Mouse (Mus musculus): ENCODE results near the gene Ankmy1.
A peak's percentile ranks its signal among the peaks of the same experiment; 100 is the strongest.

Gene Ankmy1

DNA sequence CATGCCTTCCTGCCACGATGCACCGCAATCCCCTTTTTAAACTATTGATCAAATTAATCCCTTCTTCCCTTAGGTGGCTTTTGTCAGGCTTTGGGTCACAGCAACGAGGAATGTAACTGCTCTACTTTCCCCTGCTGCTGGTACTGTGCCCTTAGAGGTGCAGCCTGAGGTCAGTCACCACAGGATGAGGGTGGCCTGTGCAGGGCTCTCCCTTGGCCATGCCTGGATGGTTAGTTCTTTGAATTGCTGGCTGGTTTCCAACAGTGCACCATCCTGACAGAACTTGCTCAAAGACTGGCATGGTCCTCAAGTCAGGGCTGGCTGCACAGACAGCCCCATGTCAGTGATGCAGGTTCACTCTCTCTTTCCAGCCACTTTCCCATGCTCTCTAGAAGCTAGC is 28.7 kb downstream of the Ankmy1 start:
- DNase-seq (ENCODE audit: low spot score in 2 of 2), result no peak

DNA sequence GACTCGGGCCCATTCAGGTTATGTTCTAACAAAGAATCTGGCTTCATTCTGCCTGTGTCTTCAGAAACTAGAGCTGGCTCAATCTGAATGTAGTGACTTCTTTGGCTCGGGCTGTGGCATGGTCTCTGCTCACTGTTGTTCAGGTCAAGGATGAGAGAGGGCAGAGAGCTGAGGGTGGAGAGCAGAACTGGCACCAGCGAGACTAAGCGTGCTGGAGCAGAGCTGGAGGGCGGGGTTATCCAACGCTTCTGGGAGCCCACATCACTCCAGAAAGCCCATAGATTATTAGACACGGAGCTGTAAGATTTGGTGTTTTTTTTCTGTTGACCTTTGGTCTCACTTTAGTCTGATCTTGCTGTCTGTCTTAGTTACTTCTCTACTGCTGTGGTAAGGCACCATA is 30.0 kb downstream of the Ankmy1 start:
- DNase-seq (ENCODE audit: low spot score in 2 of 2), result no peak

DNA sequence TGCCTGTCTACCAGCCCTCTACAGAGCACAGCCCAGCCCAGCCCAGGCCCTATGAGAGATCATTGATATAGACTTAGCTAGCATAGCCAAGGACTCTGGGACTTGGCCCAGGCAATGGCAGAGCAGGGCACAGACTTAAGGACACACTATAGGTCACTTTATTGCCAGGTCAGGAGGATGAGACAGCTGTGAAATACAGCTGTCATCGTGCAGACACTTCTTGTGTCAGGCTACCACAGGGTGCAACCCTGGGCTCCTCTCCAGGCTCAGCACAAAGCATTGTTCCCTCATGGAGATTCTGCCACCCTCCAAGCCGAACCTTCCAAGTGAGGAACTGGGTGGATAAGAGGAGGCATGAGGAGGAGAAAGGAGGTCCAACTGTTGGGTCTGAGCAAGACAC is 32.7 kb downstream of the Ankmy1 start:
- no peak for DNase-seq (ENCODE audit: low spot score in 2 of 2)

DNA sequence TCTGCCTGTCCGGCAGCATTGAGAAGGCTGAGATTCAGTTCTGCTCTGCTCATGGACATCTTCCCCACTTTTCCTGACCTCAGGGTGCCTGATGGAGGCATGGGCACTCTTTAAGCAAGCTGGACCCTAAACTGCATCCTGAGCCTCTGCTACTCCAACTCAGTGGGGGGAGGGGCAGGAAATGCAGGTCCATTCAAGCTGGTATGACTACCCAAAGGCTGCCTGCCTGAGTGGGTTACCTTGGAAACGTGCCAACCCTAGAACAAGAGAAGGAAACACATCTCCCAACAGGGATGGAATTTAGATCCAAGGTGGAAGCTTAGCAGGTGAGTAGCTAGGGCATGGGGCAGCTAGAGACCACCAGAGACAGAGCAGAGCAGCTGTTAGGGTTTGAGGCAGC is 36.5 kb downstream of the Ankmy1 start:
- DNase-seq (ENCODE audit: low spot score in 2 of 2), result no peak

DNA sequence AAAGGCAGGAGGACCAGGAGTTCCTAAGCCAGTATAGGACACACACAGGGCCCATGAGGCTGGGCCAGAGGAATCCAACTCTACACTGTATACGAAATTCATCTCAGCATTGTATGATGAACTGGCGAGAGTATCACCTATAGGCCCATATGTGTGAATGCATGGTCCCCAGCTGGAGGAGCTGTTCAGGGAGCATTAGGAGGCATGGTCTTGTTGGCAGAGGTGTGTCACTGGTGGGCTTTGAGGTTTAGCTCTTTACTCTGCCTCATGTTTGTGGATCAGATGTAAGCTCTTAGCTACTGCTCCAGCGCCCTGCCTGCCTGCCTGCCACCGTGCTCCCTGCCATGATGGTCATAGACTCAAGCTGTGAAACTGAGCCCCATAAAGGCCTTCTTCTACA is 39.4 kb downstream of the Ankmy1 start:
- DNase-seq (ENCODE audit: low spot score in 2 of 2), result no peak

DNA sequence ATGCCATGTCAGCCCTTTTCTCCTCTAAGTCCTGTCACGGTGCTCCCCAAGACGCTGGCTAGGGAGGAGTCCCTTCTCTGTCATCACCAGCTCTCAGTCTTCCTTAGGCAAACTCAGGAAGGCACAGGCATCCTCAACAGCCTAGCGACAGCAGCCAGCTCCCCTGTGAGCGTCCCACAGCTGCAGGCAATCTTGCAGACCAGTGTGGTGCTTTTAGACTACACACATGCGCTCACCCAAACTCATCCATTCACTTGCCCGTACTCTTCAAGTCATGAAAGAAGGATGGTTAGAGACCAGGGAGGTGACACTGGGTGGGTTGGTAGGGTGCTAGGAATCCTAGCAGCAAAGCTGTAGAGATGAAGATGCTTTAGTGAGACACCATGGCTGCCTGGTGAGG is 41.2 kb downstream of the Ankmy1 start:
- DNase-seq (ENCODE audit: low spot score in 2 of 2), result peak in 1 of 2 experiments; percentile 23

DNA sequence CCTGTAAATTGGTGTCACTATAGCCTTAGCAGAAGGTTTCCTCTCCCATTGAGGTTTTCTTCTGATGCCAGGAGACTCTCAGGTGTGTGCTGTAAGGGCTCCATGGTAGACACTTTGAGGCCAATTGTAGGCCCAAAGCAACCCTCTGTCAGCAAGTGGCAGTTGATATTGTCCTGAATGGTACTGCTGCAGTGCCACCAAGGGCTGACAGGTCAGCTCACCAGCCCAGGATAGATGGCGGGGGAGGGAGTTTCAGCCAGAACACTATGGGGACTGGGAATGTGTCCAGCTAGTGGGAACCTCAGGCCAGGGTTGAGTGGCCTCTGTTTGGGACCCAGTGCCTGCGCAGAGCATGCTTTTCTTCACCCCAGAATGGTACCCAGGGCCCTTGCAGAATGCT is 50.3 kb downstream of the Ankmy1 start:
- DNase-seq (ENCODE audit: low spot score in 2 of 2), result no peak

DNA sequence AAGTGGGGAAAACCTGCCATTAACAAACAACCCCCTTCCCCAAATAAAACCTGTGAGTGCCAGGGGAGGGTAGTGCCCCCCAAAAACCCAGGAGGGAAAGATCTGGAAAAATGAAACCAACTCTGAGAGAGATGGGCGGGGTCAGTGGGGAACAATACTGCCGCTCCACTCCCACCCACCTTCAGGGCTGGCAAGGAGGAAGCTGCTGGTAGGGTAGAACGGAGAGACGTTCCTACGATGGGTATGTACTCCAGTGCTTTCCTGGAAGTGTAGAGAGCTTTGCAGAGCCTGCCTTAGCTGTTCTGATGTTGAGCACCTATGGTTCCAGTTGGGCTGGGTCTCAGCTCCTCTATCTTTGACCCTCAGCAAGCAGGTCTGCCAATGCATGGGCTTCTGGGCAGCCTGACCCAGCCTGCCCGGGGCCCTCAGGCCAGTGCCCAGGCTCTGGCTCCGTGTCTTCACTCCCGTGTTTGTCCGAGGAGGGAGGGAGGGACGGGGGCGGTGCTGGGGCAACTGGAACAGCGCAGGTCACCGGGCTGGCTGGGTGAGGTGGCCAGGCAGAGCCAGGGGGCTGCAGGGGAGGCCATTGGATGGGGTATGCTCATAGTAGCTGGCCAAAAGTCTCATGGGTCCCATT is 52.6 kb downstream of the Ankmy1 start:
- no peak for DNase-seq (ENCODE audit: low spot score in 2 of 2)

DNA sequence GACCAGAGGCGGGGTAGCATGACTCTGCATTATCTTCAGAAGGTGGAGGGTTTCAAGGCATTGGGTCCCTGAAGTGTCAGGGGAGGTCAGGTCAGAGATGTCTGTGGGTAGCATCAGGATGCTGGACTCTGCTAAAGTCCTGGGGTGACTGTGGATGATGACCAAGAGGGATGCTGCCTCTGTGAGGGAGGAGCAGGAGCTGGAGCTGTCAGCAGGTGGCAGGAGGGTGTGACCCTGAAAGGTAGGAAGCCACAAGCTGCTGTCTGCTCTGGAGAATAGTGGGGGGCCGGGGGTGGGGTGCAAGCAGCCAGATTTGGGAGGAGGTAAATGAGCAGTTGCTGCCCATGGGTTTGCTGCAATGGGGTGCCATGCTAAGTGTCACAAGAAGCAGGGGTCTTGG is 53.2 kb downstream of the Ankmy1 start:
- no peak for DNase-seq (ENCODE audit: low spot score in 2 of 2)

DNA sequence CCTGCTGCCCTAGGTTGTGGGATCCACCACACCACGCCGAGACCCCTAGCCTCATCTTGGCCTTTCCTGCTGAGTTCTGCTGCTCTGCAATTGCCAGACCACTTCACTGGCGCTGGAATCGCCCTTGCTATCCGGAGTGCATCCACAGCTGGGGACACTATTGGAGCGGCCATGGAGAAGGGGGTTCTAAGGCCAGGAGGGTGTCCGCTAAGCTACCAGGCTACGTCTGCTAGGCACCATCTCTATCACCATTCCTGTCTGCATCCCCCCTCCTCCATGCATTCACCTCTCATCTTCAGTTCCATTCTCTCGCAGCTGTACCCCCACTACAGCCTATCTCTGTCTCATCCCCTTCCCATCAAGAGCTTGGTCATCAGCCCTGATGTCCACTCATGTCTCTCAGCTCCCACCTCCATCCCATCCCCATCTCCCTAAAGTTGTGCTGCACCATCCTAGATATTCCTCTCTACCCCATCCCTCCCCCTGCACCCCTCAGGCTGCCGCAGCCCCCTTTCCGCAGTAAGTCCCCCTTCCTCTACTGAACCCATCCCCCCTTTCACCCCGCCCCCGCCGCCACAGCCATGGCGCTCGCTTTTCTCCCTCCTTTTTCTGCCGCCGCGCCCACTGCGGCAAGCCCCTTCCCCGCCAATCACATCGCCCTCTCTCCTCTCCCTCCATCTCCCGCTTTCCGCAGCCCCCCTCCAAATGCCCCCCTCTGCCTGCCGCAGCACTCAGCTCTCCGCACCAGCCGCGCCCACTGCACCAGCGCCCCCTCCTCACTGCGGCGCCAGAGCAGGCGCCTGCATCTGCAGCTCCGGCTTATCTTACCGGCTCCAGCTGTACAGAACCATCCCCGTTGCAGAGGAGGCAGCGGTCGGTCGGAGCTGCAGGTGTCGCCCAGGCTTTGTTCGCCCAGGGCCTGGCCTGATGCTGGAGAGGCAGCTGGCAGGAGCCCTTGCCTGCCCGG is 54.5 kb downstream of the Ankmy1 start:
- DNase-seq (ENCODE audit: low spot score in 2 of 2), result peak in 1 of 2 experiments; percentile 21

DNA sequence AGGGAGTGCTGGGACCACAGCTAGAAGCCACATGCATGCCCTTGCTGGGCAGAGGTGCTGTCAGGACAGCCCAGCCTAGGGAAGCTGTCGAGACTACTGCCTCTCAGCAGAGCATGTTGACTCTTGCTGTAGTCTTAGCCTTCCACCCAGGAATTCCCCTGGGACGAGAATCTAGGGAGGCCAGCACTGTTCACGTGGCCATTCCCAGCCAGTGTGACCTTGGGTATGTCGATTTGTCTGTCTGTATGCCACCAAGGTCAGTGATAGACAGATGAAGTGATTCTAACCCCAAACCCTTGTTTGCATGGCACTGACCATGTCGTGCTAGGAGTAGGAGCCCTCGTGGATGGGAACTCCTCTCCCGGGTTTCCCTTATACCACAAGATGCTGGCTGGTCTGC is 56.8 kb downstream of the Ankmy1 start:
- DNase-seq (ENCODE audit: low spot score in 2 of 2), result no peak

DNA sequence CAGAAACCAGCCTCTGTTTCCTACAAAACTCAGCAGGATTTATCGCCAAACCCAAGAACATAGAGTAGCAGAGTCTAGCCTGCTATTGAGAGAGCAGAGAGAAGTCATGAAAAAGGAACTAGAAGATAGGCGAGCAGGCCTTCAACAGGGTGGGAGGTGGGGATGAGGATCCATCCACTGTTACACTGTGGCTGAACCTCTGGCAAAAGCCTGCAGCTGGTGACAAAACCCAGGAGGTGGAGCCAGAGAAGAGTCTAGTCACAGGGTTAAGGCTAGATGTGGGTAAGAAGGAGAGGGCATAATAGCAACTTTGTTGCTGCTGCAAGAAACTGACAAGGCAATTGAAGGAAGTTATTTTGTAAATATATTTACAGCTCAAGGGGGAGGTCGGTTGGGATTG is 61.3 kb downstream of the Ankmy1 start:
- no peak for DNase-seq (ENCODE audit: low spot score in 2 of 2)

DNA sequence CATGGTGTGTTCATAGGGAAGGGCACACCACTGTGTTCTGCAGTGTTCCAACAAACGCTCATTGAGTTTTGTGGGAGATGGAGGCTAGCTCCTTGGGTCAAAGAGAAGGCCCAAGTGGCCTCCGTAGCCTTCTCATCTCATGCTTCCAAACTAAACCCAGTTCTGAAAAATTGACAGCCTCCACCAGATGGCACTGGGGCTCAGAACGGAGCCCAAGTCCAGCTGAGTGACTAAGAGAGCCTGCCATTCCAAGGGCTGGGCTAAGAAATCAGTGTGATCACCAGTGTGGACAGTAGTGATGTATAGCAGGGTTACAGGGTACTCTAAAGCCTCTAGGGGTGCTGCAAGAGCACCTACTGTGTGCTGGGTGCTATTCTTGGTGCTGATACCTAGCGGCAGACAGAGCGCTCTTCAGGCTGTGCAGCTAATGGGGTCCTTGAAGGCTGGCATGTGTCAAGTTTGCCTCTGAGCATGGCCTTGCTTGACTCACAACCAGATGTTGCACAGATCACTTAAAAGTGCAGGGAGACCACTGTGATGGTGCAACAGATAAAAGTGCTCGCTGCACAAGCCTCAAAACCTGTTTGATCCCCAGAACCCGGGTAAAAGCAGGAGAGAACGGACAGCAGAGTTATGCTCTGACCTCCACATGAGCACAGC is 62.3 kb downstream of the Ankmy1 start:
- DNase-seq (ENCODE audit: low spot score in 2 of 2), result peak in 1 of 2 experiments; percentile 36

DNA sequence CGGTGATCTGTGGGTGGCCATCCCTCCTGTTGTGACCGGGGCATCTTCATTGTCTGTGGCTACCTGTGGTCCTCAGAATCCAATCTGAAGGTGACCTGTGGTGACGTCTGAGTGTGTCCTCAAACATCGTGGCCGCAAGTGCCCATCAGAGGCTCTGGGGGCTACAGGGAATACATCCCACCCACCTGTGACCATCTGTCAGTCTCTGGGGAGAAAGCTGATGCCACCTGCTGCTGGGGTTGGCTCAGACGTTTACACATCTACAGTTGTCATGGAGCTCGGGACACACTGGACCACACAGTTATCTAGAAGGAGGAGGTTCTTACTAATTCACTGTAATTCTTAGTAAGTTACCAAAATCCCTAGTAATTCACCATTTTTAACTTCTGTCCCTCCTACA is 63.5 kb downstream of the Ankmy1 start:
- DNase-seq (ENCODE audit: low spot score in 2 of 2), result no peak

DNA sequence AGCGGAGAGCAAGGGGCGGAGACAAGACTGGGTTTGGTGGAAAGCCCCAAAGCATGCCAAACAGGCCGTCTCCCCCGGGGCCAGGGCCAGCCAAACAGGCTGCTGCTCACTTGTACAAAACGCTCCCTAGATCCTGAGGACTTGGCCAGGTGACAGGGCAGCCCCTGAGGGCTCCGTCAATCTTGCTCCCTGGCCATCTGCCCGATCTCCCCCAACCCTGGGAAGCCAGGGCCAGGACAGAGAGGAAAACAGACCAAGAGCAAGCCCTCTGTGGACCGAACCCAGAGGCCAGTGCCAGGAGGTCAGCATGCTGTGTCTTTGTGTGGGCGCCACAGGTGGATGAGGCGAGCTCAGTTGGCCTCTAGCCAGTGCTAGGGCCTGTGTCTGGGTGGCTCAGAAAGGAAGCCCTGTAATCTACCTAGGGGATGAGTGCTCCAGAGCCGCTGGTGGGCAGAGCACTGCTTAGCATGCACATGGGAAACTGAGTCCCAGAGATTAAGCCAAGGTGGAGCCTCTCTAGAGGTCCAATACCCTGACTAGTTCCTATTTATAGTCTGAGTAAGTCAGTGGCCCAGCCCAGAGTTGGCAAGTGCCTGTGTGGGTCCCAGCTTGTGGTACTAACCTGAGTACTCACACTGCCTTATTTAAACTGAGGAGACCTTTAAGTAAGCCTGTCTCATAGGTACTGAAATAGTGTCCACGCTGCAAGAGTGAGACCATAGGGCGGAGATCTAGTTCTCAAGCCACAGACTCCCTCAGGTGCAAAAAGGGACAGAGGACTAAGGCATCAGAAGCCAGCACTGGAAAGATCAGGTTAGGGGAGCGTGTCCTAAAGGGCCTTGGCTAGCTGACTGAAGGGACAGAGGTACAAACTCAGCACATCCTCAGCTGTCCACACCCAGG is 64.5 kb downstream of the Ankmy1 start:
- no peak for DNase-seq (ENCODE audit: low spot score in 2 of 2)

DNA sequence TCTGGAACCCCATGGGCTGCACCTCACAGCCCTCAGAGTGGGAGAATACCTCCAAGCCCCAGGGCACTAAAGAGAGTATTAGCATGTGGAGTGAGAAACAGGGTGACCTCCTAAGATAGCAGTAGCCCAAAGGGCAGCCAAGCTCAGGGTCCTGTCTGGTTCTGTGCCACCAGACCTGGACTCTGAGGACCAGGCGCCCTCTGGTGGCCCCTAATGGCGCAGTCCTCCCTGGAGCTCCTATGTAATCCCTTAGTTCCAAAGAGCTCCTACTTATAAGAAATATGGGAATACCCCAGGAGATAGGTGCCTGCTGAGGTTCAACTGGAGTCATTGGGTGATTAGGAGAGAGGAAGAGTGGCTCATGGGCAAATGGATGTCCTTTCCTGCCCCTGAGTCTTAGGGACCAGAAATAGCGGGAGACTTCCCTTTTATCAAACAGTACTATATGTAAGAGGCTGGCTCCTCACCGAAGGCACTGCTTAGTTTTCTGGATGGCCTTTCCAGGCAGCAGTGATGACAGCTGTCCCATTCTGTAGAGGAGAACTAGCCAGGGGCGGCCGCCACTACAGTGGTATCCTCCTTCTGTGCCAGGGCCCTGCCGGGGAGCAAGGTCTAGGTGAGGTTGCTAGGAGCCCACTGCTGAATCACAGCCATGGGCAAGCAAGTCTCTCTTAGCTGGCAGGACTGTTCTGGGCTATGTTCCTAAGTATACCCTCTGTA is 68.6 kb downstream of the Ankmy1 start:
- DNase-seq (ENCODE audit: low spot score in 2 of 2), result peak; percentile 88 to 91

DNA sequence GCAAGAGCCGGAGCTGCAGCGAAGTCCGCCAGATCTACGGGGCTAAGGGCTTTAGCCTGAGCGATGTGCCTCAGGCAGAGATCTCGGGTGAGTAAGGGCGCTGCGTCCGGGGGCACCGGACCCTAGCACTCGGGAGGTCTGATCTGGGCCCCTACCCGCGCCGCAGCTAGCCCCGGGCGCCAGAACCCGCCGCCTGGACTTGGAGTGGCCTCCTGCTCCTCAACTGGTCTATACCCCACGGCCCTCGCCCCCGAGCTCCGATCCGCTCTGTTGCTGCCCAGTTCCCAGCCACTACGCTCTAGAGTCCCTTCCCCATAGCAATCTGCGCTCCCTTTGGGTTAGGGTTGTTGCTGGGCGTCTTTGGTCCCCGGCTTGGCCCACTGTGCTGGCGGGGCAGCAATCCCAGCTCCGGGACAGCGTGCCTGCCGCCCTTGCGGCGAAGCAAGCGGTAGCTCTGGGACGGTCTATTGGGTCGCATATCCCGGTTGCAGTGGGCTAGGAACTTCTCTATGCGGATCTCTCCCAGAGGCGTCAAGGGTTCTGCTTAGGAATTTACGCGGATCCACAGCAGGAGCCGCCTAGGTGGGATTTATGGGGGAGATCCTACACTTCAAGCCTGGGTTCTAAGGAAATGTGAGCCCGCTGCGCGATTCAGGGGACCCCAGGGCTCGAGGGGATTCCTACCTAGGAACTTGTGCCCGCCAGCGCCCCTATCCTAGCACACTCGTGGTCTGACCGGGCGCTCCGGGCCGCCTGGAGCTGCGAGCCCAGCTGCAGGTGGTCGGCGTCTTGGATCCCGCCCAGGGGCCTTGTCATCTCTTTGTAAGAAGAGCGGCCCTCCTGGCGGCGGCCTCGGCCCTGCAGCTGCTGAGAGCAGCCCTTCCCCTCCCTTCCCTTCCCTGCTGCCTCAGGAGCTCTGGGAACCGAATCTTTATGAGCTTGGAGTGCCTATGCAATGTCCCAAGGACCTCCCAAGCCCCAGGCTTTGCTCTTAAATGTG is 70.4 kb downstream of the Ankmy1 start:
- DNase-seq (ENCODE audit: low spot score in 2 of 2), result peak; percentile 40 to 48

DNA sequence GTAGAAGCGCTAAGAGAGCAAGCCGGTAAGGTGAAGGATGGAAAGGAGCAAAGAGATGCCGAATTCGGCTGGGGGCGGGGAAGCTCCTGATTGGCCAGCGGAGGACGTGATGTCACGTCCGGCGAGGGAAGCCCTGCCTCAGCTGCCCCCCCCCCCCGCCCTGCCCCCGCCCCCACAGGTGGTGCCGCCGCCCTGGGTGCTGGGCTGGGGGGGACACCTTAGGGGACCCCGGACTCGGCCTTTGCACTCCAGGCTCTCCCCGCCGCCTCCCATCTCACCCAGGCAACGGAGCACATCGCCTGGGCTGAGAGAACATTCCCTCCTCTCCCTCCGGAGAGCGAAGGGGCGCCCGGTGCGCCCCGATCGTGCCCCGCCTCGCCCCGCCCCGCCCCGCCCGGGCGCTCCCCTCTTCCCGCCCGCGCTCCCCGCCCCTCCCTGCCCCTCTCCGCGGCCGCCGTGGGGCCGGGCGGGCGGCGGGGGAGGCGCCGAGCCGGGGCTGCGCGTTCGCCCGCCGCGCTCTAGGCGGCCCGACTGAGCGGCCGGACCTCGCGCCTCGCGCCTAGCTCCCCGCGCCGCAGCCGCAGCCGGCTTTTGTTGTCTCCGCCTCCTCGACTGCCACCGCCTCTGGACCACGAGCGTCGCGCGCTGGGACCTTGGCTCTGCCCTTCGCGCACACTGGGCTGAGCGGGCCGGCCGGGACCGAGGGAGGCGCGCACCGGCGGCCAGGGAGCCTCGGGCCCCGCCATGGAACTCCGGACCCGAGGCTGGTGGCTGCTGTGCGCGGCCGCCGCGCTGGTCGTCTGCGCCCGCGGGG is 71.3 kb downstream of the Ankmy1 start, which contains the start of gene Gpc1:
Gpc1 (plus strand) TSS at position 458 of the 814 bp plus-strand sequence.
- peak; percentile 84 to 90 for DNase-seq (ENCODE audit: low spot score in 2 of 2)

All from frontal cortex, postnatal 36 days (tissue).